Mouse (Mus musculus) 3134 (cell line): Measurements from ENCODE around the gene Dixdc1.
A peak's percentile ranks its signal among the peaks of the same experiment; 100 is the strongest.
"Not testable (repeated sequence)": the region's sequence is repeated elsewhere in the genome, so short reads cannot be mapped to it uniquely, and the experiment has no call there.

ENCODE experiments used
- DNase-seq: peaks from one replicate; pipeline ENCODE4 v3.0.0-alpha.2; 2011; ENCODE audit warnings: low spot score; ENCODE audit not compliant: insufficient read length; ENCODE audit errors: extremely low read depth

The Dixdc1 gene

DNA sequence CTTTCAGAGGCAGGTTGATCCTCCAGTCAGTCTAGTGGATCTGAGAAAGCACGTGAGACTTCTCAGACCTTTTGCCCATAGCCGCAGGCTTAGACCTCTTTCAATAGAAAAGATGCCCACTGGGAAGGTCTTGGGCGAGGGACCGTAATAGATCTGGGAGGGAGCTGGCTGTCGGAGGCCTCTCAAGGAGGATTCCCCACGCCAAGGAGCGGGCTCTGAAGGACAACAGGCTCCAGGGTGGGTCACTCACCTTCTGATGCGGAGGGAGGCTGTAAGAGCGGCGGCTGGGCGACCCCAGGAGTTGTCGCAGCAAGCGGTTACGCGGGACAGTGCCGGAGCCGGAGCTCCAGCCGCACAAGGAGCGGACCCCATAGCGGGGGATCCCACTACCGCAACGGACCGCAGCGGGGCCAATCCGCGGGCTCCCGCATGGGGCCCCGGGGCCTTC lies 80.4 kb downstream of the Dixdc1 start:
- DNase-seq: no peak

GRCm38 (mm10) chr9:50658391-50658790 lies 80.9 kb downstream of the Dixdc1 start:
- no peak for DNase-seq

- DNase-seq: no peak
These were observed 88.8 kb downstream of the Dixdc1 start for GRCm38 (mm10) chr9:50650503-50650902.

DNA sequence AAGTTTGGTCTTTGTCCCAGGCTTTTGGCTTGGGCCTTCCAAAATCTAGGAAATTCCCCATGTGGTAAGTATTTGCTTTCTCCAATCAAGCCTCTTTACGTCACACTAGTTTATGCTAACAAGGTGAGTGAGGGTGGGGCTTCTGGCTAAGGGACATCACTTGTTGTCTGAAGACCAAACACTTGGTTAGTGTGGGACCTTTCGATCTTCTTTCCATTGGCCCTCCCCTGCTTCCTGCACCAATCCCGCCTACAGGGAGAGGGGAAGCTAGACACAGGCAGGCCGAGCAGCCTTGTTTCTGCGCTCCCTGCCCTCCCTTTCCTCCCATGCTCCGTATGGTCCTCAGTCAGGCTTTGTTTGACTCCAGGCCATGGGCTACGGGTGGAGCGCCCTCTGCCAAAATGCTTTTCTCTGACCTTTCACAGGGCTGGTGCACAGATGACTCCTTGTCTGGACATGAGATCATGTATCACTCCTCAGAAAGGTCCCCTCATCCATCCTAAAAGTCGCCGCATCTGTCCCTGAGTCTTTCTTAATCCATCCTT lies 92.4 kb downstream of the Dixdc1 start:
- DNase-seq: no peak

- DNase-seq: no peak
These were observed 105.0 kb downstream of the Dixdc1 start for GRCm38 (mm10) chr9:50634270-50634669.

GRCm38 (mm10) chr9:50633059-50633458 lies 106.3 kb downstream of the Dixdc1 start:
- no peak for DNase-seq

DNA sequence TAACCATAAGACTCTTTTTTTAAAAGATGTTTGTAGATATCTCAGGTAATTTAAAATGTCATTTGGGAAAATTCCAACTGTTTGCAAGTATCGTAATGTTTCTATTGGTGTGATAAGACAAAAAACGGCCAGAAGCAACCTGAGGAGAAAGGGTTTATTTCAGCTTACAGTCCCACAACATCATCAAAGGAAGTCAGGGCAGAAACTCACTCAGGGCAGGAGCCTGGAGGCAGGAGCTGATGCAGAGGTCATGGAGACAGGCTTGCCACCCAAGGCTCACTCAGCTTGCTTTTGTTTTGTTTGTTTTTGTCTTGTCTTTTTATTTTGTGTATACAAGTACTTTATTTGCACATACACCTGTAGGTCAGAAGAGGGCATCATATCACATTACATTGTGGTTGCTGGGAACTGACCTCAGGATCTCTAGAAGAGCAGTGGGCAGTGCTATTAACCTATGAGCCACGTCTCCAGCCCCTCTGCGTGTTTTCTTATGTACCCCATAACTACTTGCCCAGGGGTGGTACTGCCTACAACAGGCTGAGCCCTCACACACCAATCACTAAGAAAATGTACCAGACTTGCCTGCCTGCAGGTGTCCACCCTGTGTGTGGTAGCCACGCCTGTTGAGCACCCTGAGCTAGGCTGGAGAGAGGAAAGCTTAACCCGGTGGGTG lies 107.2 kb downstream of the Dixdc1 start:
- DNase-seq: no peak

DNA sequence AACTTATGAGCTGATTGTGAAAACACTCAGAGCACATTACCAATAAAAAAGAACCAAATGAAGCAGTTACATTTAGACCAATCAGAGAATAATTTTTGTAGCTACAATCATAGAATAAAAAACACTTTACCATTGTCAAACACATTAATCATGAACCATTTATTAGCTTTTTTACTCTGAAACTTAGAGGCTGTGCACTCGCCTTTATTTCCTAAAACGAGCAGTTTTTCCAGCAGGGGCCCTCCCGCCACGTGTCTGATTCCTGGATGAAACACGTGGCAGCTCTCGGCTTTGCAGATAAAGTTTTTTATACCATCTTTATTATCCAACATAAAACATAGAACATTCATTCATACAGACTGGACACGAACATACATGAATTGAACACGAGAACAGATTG lies 108.4 kb downstream of the Dixdc1 start:
- DNase-seq: not testable (repeated sequence)

- DNase-seq: no peak
These were observed 121.5 kb downstream of the Dixdc1 start for GRCm38 (mm10) chr9:50617794-50618330.

- DNase-seq: peak; percentile 92
These were observed 122.3 kb downstream of the Dixdc1 start, which contains the start of the genes Pih1d2 and Nkapd1 for GRCm38 (mm10) chr9:50616766-50617603. Gene Pih1d2, plus strand, starts transcription at chr9:50617321. Gene Nkapd1, minus strand, starts transcription at chr9:50617464.

DNA sequence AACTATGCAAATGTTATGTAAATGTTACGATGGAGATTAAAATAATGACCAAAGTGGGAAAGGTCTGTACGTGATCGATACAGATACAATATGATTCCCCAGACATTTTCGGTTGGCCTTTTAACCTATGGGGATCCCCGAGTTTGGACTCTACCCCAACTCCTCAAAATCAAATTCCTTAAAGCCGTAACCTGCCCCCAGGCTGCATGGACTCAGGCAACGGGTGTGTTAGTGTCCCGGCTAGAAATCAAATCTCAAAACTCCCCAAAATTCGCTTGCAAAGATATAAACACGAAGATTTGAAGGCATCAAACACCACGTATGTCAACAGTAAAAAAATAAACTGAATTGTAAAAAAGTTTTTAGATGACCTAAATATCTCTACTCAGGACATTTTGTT lies 123.2 kb downstream of the Dixdc1 start:
- DNase-seq: no peak
